Mouse (Mus musculus) hindbrain, embryonic 12.5 days (tissue): ENCODE measurements around the gene Cgnl1. TPM values are rescaled to one million over a fixed set of nuclear protein-coding genes. Genes with fewer than 3 reads are reported as not detected.

Source experiments
- ATAC-seq: fragments of 200-750 bp; cut with Nextera tagmentation; 2 replicates; pipeline ENCODE4 v1.8.0; 2017; ENCODE audit warnings: moderate TSS enrichment; ENCODE audit not compliant: low FRiP score
- H3K27ac ChIP-seq: fragments of 300-500 bp; sonication (generic); 2 replicates; pipeline ENCODE4 v1.5.1; 2016; ENCODE audit warnings: mild to moderate bottlenecking
- H3K27me3 ChIP-seq: fragments of 300-500 bp; sonication (generic); 2 replicates; pipeline ENCODE4 v1.6.1; 2016; ENCODE audit warnings: mild to moderate bottlenecking
- H3K36me3 ChIP-seq: fragments of 300-500 bp; sonication (generic); 2 replicates; pipeline ENCODE4 v1.6.1; 2016; ENCODE audit warnings: mild to moderate bottlenecking
- H3K4me1 ChIP-seq: fragments of 300-500 bp; sonication (generic); 2 replicates; pipeline ENCODE4 v1.6.1; 2016
- H3K4me2 ChIP-seq: fragments of 300-500 bp; sonication (generic); replicated peaks from 2 replicates; pipeline ENCODE4 v1.6.1; 2016; ENCODE audit warnings: mild to moderate bottlenecking
- H3K4me3 ChIP-seq: fragments of 300-500 bp; sonication (generic); 2 replicates; pipeline ENCODE4 v1.5.1; 2016; ENCODE audit warnings: mild to moderate bottlenecking
- H3K9ac ChIP-seq: fragments of 300-500 bp; sonication (generic); 2 replicates; pipeline ENCODE4 v1.6.1; 2016; ENCODE audit warnings: mild to moderate bottlenecking, moderate library complexity
- H3K9me3 ChIP-seq: fragments of 300-500 bp; sonication (generic); replicated peaks from 2 replicates; pipeline ENCODE4 v1.6.1; 2016; ENCODE audit warnings: mild to moderate bottlenecking
- WGBS: fragments of 180-500 bp; shearing (Covaris S2); methylation state at CpG from one replicate; pipeline ENCODE4 v1.1.7; 2016; 5-methylcytosine and 5-hydroxymethylcytosine counted together
- polyA plus RNA-seq: library from polyadenylated mRNA; unstranded; fragments of >200 nt; fragmentation: Nextera tagmentation; extraction: Ambion mirVana; gene quantifications from 2 replicates; pipeline ENCODE4 v1.2.1, GENCODE M21; 2016

Gene Cgnl1
- polyA plus RNA-seq, 1 experiment from 2014 or later, result 7.1 TPM

DNA sequence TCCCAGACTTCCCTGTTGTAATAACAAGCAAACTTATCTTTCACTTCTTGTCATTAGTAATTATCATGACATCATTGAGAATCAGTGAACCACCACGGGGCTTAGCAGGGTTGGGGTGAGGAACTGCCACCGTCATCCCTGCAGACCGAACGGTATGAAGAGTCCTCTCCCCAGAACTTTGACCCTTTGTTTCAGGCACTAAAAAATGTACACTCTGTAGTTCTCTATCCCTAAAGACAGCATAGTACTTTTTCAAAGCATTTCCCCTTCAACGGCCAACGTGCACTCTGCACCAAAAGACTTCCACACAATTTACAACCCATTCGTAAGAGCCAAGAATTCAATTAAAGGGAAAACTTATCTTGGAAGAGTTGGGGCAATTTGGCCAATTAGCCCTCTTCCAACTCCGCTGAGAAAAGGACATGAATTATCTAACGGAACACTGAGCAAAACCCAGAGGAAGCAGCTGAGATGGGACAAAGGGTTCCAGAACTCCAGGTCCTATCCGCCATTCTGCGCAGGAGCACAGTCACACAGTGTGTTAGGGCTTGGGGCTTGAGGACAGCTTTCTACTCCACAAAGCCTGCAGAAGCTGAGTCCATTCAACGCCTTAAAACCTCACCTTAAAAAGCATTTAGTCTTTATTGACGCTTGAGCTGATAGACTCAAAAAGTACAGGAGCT is 66.9 kb downstream of the Cgnl1 start:
- WGBS, result 89% methylated on average over 13 of the region's 13 CpGs
- Histone ChIP-seq H3K36me3 (no peaks in the 10 kb centered on the region), H3K27me3 (no peaks in the 10 kb centered on the region), H3K27ac (no peak overlapping the region), H3K4me1 (no peaks in the 10 kb centered on the region), H3K4me2 (no peak overlapping the region), H3K4me3 (no peak overlapping the region), H3K9me3 (no peaks in the 10 kb centered on the region), H3K9ac (no peak overlapping the region)
- no peak for ATAC-seq

DNA sequence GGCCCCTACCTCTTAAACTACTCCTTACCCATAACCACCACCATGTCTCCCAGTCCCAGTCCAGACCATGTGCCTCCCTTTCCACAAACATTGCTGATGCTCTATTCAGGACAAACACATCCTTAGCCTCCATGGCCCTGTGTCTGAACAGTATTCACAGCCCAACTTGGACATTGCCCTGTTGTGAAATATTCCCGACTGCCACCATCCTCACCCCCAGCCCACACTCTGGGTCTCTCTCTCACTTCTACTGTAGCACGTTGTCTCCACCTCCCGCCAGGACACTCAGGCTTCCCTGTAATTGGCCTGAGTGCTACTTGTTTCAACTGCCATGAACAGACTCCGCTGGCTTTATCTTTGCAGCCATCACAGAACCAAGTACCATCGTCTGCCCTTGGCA is 72.3 kb downstream of the Cgnl1 start:
- Histone ChIP-seq H3K4me2 (no peak overlapping the region), H3K9me3 (no peaks in the 10 kb centered on the region), H3K27me3 (no peaks in the 10 kb centered on the region), H3K36me3 (no peaks in the 10 kb centered on the region), H3K4me3 (no peak overlapping the region), H3K9ac (no peak overlapping the region), H3K27ac (no peak overlapping the region), H3K4me1 (peaks cover 2% of the 10 kb centered on the region; the same call in 1 of the 2 replicates)
- ATAC-seq, result no peak
- WGBS, result 87% methylated on average over 5 of the region's 5 CpGs

DNA sequence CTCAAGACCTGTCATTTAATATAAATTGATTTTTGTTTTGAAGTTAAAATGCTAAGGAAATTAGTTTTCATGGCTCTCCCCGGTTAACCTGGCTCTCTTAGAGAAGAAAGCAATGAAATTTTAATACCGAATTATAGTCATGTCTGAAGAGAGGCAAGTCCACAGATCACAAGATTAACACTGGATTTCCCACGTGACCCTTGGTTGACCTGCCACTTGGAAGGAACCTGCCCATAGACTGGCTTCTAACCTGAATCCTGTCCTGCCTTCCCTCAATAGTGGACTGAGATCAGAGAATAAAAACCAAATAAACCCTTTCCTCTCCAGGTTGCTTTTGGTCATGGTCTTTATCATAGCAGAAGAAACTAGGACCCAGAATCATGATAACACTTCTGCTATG is 73.3 kb downstream of the Cgnl1 start:
- Histone ChIP-seq H3K27ac (no peak overlapping the region), H3K9ac (no peak overlapping the region), H3K27me3 (no peaks in the 10 kb centered on the region), H3K4me1 (peaks cover 2% of the 10 kb centered on the region; the same call in 1 of the 2 replicates), H3K4me2 (no peak overlapping the region), H3K36me3 (no peaks in the 10 kb centered on the region), H3K9me3 (no peaks in the 10 kb centered on the region), H3K4me3 (no peak overlapping the region)
- 75% methylated on average over 3 of the region's 3 CpGs for WGBS
- no peak for ATAC-seq

DNA sequence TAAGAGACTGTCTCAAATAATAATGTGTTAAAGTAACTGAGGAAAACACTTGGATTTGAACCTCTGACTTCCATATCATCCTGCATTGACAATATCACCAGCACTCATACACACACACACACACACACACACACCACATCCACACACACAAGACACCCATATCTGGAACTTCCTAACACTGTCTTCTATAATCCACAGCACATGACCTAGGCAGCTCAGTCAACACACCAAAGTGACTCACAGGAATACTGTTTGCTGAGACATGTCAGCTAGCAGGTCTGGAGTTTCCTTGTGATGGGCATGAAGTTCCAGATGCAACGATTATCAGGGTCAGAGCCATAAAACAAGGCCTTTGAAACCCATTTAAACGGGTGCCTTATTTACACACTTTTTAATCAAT is 74.2 kb downstream of the Cgnl1 start:
- Histone ChIP-seq H3K4me1 (peaks cover 2% of the 10 kb centered on the region; the same call in 1 of the 2 replicates), H3K4me2 (no peak overlapping the region), H3K4me3 (no peak overlapping the region), H3K36me3 (no peaks in the 10 kb centered on the region), H3K9ac (no peak overlapping the region), H3K9me3 (no peaks in the 10 kb centered on the region), H3K27me3 (no peaks in the 10 kb centered on the region), H3K27ac (no peak overlapping the region)
- 90% methylated on average over 2 of the region's 2 CpGs for WGBS
- ATAC-seq, result no peak

DNA sequence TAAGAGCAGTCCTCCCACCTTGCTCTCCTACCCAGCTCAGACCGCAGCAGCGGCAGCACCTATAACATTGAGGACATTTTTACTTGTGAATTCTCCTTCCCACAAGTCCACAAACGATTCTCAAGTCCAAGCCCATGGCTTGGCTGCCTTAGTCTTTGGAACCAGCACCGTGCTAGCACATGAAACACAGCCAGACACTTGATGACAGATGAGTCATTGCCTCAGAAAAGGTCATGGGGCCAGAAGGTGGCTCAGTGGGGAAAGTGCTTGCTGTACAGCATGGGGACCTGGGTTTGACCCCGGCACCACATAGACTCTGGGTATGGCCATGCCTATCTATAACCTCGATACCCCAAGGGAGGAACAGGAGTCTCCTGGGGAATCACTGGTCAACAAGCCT is 74.6 kb downstream of the Cgnl1 start:
- Histone ChIP-seq H3K27ac (no peak overlapping the region), H3K4me2 (no peak overlapping the region), H3K36me3 (no peaks in the 10 kb centered on the region), H3K9ac (no peak overlapping the region), H3K27me3 (no peaks in the 10 kb centered on the region), H3K4me3 (no peak overlapping the region), H3K4me1 (peaks cover 2% of the 10 kb centered on the region; the same call in 1 of the 2 replicates), H3K9me3 (no peaks in the 10 kb centered on the region)
- WGBS, result 71% methylated on average over 6 of the region's 6 CpGs
- no peak for ATAC-seq

DNA sequence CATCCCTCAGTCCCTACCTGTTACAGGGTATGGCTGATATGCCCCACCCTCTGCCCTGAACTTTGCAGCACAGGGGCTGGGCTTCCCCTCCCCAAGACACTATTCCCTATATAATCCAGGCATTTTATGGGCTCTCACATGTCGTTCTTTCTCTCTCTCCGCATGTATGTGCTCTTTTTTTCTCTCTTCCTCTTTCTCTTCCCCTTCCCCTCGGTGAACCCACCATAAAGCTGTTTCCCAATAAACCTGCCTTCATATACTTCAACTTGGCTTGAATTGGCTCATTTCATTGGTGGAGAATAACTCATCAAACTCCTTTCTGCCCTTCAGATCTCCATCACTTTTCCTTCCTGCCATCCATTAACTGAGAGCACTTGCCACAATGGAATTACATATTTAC is 76.3 kb downstream of the Cgnl1 start:
- H3K4me3 ChIP-seq, result no peak overlapping the region

DNA sequence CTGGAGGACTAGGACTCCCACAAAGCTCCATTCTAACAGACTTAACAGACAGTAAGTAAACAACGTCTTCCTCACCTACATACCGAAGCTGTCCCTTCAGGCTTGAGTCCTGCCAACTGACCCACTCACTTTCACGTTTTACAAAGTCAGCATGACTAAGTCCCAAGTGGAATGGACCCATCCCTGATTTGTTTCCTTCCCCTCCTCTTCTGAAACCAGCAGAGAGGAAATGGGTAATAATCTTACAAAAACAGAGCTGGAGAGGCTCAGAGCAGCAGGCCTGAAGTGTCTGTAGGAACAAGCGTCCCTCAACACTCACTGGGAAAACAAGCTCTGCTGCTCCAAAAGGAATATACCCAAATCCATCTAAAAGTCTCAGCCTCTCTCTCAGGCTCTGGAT is 77.2 kb downstream of the Cgnl1 start:
- no peak overlapping the region for H3K4me3 ChIP-seq
- no peaks in the 10 kb centered on the region for H3K36me3 ChIP-seq
- 57% methylated on average over 4 of the region's 4 CpGs for WGBS
- H3K27ac ChIP-seq, result no peak overlapping the region
- H3K9ac ChIP-seq, result no peak overlapping the region
- peaks cover 2% of the 10 kb centered on the region; the same call in 1 of the 2 replicates for H3K4me1 ChIP-seq
- no peak overlapping the region for H3K4me2 ChIP-seq
- no peak for ATAC-seq
- no peaks in the 10 kb centered on the region for H3K9me3 ChIP-seq
- no peaks in the 10 kb centered on the region for H3K27me3 ChIP-seq

More for the DNA sequence above, 76.3 kb downstream of the Cgnl1 start:
- no peak overlapping the region for H3K9ac ChIP-seq
- no peak overlapping the region for H3K27ac ChIP-seq
- peaks cover 2% of the 10 kb centered on the region; the same call in 1 of the 2 replicates for H3K4me1 ChIP-seq
- ATAC-seq, result no peak
- H3K9me3 ChIP-seq, result no peaks in the 10 kb centered on the region
- no peaks in the 10 kb centered on the region for H3K36me3 ChIP-seq
- WGBS, result 88% methylated on average over 3 of the region's 3 CpGs
- H3K27me3 ChIP-seq, result no peaks in the 10 kb centered on the region
- H3K4me2 ChIP-seq, result no peak overlapping the region

DNA sequence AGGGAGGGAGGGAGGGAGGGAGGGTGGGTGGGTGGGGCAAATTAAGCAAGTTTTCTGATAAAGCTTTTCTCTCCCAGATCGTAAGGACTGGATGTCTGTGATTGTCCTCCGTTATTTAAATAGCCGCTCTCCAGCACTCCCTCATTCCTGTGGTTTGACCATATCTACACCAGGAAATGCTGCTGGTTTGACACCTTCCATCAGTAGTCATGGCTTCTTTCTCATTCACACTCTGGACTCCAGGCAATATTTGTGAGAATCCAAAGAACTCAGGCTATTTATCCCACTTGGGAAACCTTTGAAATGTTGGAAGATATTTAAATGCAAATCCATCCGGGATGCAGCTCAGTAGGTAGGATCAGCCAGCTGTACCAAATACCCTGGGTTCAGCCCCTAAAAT is 77.6 kb downstream of the Cgnl1 start:
- Histone ChIP-seq H3K27ac (no peak overlapping the region), H3K9me3 (no peaks in the 10 kb centered on the region), H3K36me3 (no peaks in the 10 kb centered on the region), H3K27me3 (no peaks in the 10 kb centered on the region), H3K4me2 (no peak overlapping the region), H3K4me3 (no peak overlapping the region), H3K4me1 (peaks cover 2% of the 10 kb centered on the region; the same call in 1 of the 2 replicates), H3K9ac (no peak overlapping the region)
- ATAC-seq, result no peak
- 64% methylated on average over 4 of the region's 4 CpGs for WGBS

DNA sequence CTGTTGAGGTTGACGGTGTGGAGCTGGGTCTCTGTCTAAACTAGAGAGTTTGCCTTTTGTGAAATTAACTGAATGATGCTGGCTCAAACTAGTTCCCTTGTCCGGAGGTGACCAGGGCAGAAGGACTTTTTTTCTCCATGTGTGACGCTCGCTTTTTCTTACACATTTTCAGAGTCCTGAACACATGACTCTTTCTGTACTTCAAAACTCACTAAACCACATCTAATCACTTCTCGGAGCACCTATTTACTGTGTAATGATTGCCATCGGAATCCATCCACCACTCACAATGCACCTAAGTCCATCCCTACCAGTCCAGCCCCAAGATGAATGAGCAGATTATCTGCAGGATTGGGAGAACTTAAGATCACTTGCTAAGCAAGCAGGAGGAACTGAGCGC is 79.2 kb downstream of the Cgnl1 start:
- 94% methylated on average over 7 of the region's 7 CpGs for WGBS
- no peaks in the 10 kb centered on the region for H3K27me3 ChIP-seq

DNA sequence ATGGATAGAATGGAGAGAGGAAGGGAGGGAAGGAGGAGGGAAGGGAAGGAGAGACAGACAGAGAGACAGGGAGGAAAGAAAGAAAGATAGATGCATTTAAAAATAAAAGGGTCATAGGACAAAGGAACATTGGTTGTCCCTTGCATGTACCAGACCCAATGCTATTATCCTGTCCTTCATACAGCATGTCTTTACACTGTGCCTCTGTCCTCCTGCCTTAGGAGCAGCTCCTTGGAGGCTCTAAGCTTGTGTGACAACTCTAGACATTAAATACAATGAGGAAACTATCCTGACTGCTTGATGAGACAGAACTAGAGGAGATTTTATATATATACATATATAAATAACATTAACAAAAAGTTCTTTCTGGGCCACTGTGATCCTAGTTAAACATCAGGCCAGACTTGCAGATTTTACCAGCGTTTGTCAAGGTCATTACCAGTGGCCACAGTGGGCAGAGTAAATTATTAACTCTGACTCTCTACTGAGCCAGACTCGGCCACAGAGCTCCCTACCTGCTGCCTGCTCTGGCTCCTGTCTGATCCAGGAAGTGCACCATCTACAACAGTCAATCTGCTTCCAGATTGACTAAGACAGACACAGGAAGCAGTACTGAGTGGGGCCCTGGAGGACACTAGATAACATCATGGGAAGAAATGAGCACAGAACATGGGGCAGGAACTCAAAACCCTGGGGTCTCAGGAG is 81.9 kb downstream of the Cgnl1 start:
- Histone ChIP-seq H3K4me2 (no peak overlapping the region), H3K4me3 (no peak overlapping the region), H3K4me1 (no peaks in the 10 kb centered on the region), H3K9ac (no peak overlapping the region), H3K9me3 (no peaks in the 10 kb centered on the region), H3K27me3 (no peaks in the 10 kb centered on the region), H3K27ac (no peak overlapping the region), H3K36me3 (no peaks in the 10 kb centered on the region)
- no peak for ATAC-seq
- 70% methylated on average over 2 of the region's 2 CpGs for WGBS

More for the DNA sequence above, 79.2 kb downstream of the Cgnl1 start:
- Histone ChIP-seq H3K9me3 (no peaks in the 10 kb centered on the region), H3K4me1 (peaks cover 2% of the 10 kb centered on the region; the same call in 1 of the 2 replicates), H3K4me2 (no peak overlapping the region), H3K27ac (no peak overlapping the region), H3K4me3 (no peak overlapping the region), H3K9ac (no peak overlapping the region), H3K36me3 (no peaks in the 10 kb centered on the region)
- ATAC-seq, result no peak

DNA sequence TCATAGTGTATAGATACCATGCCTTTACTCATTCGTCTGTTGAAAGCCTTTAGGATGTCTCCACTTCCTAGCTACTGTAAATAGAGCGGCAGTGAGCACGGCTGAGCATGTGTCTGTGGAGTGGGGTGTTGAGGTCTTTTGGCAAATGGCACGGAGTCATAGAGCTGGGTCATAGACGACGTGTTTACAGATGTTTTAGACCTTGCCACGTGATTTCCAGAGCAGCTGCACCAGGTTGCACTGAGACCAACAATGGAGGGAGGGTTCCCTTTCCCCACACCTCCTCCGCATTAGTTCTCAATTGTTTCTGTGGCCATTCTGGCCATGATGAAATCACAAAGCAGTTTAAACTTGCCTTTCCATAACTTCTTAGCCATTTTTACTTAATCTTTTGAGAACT is 84.9 kb downstream of the Cgnl1 start:
- no peaks in the 10 kb centered on the region for H3K36me3 ChIP-seq
- no peak overlapping the region for H3K27ac ChIP-seq
- H3K4me2 ChIP-seq, result no peak overlapping the region
- no peaks in the 10 kb centered on the region for H3K4me1 ChIP-seq
- no peak for ATAC-seq
- H3K27me3 ChIP-seq, result no peaks in the 10 kb centered on the region
- H3K9me3 ChIP-seq, result no peaks in the 10 kb centered on the region
- WGBS, result 90% methylated on average over 8 of the region's 8 CpGs
- no peak overlapping the region for H3K9ac ChIP-seq
- no peak overlapping the region for H3K4me3 ChIP-seq

DNA sequence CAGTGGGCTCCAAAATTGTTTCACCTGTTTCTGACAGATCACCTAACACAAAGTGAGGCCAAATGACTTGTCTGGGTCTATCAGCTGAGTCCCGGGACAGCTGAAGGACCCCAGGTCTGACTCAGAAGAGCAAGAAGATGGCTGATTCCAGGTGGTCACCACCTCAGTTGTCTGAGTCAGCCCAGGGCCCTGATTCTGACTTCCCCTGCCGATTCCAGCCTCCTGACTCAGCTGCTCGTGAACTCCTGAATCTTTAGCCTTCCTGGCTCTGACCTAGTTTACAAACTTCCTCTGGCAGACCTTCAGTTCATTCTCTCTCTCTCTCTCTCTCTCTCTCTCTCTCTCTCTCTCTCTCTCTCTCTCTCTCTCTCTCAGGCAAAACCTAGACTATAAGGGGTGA is 86.6 kb downstream of the Cgnl1 start:
- Histone ChIP-seq H3K27me3 (no peaks in the 10 kb centered on the region), H3K9me3 (no peaks in the 10 kb centered on the region), H3K27ac (no peak overlapping the region), H3K9ac (no peak overlapping the region), H3K4me1 (no peaks in the 10 kb centered on the region), H3K4me2 (no peak overlapping the region), H3K36me3 (no peaks in the 10 kb centered on the region), H3K4me3 (no peak overlapping the region)
- WGBS, result 84% methylated on average over 3 of the region's 3 CpGs
- ATAC-seq, result no peak

DNA sequence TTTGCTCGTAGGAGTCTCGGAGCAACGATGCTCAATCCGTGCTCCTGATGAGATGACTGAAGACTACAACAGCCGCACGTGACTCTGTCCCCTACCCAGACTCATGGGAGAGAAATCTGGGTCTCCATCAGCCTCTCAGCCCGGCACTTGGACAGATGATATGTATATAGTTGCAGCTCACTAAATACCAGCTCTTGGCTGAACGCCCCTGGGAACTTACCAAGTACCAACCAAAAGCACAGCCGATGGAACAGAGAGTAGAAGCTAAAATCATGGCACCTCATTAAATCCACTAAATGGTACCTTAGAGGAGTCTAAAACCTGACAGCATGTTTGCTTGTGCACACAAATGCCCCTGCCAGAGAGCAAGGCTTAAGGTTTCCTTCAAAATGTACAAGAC is 91.0 kb downstream of the Cgnl1 start:
- no peak overlapping the region for H3K27ac ChIP-seq
- no peak for ATAC-seq
- H3K36me3 ChIP-seq, result no peaks in the 10 kb centered on the region
- no peaks in the 10 kb centered on the region for H3K27me3 ChIP-seq
- H3K9me3 ChIP-seq, result no peaks in the 10 kb centered on the region
- no peak overlapping the region for H3K4me2 ChIP-seq
- no peak overlapping the region for H3K9ac ChIP-seq
- WGBS, result 88% methylated on average over 9 of the region's 9 CpGs
- H3K4me3 ChIP-seq, result no peak overlapping the region
- H3K4me1 ChIP-seq, result 0 out of 2 replicates have a peak, but pooled peaks cover 7% of the 10 kb centered on the region
